Mouse (Mus musculus) frontal cortex, adult (tissue): Measurements from ENCODE around the gene Tcf25.
"Not testable (repeated sequence)": the region's sequence is repeated elsewhere in the genome, so short reads cannot be mapped to it uniquely, and the experiment has no call there.

Experiments used
- ATAC-seq: cut with Nextera tagmentation; 2 replicates; pipeline ENCODE4 v1.9.2; 2017; ENCODE audit warnings: mild to moderate bottlenecking, moderate library complexity, mixed read lengths; ENCODE audit not compliant: low TSS enrichment

Tcf25 gene

DNA sequence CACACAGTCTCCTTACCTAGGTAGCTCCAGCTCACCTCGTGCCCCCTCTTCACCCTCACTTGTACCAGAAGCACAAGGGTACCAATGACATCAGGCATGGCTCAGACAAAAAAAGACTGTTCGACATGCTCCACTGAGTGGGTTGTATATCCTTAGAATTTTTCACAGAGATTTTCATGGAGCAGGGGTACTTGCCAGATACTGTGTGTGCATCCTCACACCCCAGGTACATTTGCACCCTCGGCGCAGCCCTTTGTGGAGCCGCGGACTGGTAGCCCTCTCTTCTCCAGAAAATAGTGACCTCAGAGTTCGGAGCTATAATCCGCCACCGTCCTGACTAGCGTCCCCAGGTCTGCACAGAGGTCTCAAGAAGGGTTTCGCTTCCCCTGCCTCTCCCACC lies 37.2 kb downstream of the Tcf25 start:
- ATAC-seq = peak; percentile 8; the same call in 1 of the 2 replicates

DNA sequence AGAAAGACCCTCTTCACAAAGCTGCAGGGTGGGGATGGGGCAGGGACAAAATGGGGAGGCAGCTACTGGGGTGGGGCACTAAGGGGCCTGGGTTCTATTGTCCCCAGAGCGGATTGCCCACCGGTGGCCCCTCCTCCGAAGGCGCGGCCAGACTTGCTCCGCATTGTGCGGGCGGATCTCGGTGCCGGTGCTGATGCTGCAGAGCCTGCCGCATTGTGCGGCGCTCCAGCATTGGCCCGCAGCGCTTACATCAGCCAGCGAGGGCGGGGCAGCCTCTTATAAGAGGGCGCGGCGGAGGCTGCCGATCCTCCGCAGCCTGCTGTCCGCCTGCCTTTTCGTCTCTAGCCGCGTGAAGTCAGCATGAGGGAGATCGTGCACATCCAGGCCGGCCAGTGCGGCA lies 37.7 kb downstream of the Tcf25 start, which contains the start of gene Tubb3:
Tubb3 (plus strand) TSS at position 179 of the 400 bp plus-strand sequence.
- peak; percentile 72 for ATAC-seq

DNA sequence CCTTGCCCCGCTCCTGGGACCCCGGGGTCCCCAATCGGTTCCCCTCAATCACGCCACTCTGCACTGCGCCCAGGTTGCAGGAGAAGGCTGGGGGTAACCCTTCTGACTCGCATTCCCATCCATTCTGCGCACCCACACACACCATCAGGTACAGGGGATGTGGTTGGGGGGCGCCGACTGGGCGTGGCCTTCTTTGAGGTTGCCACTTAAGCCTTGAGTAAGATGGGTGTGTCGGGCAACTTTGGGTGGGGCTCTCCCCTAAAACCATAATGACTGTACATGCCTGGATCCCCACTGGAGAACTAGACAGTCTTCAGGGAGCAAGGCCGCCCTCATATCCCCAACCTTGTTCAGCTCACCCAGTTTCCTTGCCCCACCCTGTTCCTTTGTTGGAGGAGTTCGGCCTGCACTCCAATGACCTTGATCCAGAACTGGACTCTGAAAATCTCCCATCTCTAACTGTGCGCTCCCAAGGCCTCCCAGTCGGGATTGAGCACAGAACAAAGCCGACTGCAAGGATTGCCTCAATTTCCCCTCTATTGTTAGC lies 38.3 kb downstream of the Tcf25 start:
- 0 out of 2 replicates have a peak, but pooled peaks have one; percentile 3 for ATAC-seq

DNA sequence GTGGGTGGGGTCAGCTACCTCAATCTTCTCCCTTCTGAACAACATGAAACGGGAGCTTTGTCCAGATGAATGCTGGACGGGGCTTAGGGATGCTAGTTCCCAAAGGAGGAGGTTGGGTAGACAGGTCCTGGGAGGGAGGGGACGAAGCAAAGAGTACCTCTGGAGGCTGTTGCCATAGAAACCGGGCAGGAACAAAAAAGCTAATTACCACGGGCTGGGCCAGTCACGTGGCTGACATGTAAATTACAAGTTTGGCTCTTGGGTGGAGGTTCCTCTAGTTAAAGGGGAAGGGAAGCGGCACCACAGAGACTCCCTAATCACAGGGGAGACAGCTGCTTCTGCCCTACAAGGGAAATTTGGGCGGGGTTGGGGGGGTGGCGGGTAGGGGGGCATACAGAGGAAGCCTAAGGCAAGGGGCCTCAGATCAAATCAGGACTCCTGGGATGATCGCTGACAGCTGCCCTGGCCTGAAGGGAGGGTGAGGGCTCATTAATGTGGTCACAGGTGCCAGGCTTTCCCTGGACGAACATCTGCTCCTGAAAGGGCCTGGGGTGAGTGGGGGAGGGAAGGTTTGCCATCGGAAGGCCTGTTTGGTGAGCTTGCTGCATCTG lies 39.1 kb downstream of the Tcf25 start:
- peak; percentile 39 for ATAC-seq

DNA sequence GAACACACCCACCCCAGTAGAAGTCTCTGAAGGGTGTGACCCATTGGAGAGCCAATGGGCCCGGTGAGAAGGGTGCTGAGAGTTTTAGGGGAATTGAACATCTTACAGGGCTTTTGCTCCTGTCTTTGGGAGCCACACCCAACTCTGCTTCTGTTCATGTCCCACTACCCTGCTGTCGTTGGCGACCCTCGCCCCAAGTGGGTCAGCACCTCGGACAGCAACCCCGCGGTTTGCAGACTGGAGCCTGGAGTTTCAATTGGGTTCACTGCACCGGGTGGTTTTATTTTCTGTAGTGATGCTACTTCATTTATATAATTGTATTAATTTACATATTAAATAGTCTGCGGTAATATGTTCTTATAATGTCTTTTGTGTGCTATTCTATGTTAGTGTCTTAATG lies 40.7 kb downstream of the Tcf25 start:
- ATAC-seq = no peak

DNA sequence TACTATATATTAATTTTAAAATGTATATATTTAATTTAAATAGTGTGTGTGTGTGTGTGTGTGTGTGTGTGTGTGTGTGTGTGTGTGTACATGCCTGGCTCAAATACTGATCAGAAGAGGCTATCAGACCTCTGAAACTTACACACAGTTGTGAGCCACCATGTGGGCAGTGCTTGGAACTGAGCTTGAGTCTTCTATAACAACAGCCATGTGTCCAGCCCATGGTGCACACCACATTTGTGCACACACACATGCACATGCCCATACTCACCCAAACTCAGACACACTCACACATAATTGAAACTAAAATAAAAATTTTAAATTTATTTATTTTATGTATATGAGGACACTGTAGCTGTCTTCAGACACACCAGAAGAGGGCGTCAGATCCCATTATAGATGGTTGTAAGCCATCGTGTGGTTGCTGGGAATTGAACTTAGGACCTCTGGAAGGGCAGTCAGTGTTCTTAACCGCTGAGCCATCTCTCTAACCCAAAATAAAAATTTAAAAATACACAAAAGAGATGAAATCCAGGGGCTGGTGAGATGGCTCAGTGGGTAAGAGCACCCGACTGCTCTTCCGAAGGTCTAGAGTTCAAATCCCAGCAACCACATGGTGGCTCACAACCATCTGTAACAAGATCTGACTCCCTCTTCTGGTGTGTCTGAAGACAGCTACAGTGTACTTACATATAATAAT lies 41.6 kb downstream of the Tcf25 start:
- not testable (repeated sequence) for ATAC-seq

DNA sequence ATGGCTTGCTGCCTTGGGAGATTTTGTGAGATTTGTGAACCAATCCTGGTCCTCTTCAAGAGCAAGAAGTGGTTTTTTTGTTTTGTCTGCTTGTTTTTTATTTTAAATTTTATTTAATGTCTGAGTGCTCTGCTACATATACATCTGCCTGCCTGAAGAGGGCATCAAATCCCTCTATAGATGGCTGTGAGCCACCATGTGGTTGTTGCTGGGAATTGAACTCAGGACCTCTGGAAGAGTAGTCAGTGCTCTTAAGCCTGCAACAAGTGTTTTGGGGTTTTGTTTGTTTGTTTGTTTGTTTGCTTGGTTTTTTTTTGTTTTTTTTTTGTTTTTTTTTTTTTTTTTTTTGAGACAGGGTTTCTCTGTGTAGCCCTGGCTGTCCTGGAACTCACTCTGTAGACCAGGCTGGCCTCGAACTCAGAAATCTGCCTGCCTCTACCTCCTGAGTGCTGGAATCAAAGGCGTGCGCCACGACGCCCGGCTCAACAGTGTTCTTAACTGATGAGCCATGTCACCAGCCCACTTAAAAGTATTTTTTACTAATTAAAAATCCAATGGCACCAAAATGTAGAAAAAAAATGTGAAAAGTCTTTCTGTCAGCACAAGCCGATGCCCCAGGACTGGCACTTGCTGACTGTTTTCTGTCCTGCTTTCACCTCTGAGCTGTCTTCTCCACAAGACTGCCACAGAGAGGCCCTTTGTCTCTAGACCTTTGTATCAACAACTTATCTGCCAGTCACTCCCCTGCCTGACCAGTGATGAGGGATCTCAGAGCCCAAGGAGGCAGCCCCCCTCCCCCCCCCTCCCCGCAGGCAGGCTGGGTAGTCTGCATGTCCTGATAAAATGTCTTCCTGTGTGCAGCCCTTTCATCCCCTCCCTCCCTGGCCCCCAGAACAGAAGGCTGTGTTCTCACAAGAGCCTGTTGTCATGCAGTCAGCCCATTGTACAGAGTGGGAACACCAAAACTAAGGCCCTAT lies 42.7 kb downstream of the Tcf25 start:
- ATAC-seq = no peak

DNA sequence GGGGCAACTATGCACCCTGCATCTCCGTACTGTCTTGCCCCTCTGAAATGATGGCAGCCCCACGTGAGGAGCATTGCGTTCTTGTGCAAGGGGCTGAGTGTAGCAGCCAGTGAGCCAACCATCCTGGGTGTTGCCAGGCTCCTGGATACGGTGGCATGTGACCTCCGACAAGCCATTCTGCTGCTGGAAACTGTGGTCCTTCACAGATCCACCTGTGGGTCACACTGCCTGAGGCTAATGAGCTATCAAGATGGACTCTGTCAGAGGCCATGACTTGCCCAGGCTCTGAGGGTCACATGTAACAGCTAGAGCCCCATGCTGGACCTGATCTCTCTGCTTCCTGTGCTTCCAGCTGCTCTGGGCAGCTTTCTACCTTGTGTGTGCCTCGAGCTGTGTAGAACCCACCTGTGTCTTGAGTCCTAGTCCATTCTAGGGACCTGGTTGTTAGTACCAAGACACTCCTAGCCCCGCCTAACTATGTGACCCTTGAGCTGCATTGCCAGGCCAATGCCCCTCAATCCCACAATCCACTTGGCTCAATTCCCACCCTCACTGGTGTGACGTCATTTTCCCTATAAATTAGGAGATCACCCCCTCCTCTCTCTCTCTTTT lies 43.5 kb downstream of the Tcf25 start:
- no peak for ATAC-seq

DNA sequence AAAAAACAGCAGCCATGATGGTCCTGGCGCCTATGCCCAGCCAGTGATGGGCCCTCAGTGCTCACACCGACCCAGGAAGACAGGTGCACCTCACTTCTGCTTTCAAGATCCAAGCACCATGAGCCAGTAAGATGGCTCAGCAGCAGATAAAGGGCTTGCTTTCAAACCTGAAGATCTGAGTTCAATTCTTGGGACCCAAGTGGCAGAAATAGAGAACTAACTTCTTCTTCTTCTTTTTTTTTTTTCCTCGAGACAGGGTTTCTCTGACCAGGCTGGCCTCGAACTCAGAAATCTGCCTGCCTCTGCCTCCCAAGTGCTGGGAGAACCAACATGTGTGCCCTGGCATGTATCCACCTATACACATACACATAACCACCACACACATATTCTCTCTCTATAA lies 46.2 kb downstream of the Tcf25 start:
- ATAC-seq = no peak

DNA sequence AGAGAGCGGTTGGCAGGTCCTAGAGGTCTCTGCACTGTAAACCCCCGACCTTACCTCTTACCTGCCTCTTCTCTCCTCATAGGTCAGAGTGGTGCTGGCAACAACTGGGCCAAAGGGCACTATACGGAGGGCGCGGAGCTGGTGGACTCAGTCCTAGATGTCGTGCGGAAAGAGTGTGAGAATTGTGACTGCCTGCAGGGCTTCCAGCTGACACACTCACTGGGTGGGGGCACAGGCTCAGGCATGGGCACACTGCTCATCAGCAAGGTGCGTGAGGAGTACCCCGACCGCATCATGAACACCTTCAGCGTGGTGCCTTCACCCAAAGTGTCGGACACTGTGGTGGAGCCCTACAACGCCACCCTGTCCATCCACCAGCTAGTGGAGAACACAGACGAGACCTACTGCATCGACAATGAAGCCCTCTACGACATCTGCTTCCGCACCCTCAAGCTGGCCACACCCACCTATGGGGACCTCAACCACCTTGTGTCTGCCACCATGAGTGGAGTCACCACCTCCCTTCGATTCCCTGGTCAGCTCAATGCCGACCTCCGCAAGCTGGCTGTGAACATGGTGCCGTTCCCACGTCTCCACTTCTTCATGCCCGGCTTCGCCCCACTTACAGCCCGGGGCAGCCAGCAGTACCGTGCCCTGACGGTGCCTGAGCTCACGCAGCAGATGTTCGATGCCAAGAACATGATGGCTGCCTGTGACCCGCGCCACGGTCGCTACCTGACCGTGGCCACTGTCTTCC lies 47.1 kb downstream of the Tcf25 start:
- ATAC-seq = no peak

DNA sequence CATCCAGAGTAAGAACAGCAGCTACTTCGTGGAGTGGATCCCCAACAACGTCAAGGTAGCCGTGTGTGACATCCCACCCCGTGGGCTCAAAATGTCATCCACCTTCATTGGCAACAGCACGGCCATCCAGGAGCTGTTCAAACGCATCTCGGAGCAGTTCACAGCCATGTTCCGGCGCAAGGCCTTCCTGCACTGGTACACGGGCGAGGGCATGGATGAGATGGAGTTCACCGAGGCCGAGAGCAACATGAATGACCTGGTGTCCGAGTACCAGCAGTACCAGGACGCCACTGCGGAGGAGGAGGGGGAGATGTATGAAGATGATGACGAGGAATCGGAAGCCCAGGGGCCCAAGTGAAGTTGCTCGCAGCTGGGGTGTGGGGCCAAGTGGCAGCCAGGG lies 47.8 kb downstream of the Tcf25 start:
- ATAC-seq = no peak

DNA sequence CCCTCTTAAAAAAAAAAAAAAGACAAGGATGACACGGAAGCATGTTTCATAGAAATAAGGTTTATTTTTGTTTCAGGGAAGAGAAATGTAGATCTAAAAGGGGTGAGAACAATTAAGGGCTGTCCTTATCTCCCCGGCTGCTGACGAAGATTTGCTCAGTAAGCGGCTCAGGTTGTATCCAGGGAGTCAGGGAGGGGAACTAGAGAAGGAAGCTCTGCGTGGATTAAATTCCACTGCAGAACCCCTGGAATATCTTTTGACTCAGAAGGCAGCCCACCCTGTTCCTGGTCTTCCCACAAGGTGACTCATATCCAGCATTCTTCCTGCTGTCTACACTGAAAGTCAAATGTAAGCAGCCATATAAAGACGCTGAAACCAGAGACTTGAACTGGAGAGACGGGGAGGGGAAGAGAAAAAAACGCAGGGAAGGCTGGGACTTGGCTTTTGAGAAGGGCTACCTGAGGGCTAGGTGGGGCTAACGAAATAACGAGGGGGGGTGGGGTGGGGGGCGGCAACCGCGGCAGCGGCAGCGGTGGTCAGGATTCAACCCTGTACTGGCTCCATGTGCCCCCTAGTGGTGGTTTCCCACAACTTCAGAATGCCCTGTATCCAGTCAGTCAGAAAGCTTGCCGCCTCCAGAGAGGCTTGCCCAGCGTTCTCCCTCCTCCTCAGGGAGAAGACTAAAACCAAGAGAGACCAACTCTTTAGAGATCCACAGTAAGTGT lies 48.7 kb downstream of the Tcf25 start:
- ATAC-seq = peak; percentile 92

DNA sequence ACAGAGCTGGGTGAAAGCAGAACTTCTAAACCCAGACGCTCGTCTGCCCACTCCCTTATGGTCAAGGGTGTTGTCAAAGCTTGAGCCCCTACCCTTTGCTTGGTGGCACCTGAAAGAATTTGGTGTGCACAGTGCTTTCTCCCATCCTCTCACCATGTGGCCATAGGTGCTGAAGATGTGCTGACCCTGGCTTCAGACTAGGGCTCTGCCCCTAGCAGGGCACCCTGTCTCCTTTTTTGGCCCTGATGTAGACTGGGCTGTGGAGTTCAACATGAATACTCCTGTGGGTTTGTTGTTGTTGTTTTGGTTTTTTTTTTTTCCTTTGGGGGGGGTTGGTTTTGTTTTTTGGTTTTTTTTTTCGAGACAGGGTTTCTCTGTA lies 49.2 kb downstream of the Tcf25 start:
- no peak; the same call in 1 of the 2 replicates for ATAC-seq

DNA sequence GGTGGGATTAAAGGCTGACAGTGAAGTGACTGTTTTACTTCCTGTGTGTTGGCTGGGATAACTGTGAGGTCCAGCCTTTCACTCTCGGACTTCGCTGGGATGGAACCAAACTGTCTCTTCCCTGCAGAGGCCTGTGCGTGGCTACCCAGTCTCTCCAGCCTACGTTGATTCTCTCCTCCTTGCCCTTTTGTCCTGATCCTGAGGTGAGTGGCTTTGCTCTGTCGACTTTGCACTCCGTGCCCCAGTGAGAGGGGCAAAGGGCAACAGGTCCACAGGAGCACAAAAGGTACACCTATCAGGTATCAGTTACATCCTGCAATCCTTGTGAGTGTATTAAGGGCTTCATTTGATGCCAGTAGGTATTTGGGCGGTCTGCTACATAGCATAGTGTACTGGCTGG lies 49.9 kb downstream of the Tcf25 start, which contains the start of gene Def8:
Def8 (plus strand) TSS at position 87 of the 400 bp plus-strand sequence.
- no peak for ATAC-seq

DNA sequence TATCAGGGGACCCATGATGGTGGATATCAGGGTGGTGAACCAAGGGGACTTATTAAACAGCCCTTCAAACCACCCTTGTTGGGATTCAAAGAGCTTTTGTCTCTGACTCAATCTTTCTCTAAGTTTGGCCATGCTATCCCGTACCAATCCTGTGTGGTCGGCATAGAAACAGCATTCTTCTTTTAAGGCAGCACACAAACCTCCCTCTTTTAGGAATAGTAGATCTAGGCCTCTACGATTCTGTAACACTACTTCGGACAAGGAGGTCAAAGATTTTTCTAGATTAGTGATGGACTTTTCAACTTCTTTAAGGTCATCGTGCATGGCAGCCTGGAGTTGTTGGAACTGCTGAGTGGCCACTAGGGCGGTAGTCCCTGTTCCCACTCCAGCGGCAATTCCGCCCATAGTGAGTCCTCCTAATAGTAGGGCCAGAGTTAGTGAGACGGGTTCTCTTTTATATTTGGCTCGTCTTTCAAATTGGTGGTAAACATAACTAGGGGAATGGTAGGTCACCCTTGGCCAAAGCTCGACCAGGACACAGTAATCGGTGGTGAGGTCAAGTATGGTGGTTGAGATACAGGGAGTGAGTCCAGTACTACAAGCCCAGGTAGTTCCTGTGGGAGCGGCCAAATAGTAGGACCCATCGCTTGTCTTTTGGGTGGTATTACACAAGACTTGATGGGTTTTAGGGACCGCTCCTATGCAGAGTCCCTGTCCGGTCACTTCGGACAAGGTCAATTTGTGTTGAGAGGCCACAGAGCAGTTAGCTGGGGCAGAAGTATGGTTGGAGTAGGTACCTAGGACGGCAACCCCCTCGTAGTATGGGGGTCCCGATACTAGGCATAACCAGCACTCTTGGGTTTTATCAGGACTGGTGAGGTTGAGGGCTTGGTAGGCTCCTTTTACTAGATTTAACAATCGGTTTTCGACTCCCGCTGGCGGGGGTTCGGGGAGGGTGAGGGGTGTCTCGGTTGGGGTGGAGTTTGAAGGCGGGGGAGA lies 53.3 kb downstream of the Tcf25 start:
- no peak for ATAC-seq

DNA sequence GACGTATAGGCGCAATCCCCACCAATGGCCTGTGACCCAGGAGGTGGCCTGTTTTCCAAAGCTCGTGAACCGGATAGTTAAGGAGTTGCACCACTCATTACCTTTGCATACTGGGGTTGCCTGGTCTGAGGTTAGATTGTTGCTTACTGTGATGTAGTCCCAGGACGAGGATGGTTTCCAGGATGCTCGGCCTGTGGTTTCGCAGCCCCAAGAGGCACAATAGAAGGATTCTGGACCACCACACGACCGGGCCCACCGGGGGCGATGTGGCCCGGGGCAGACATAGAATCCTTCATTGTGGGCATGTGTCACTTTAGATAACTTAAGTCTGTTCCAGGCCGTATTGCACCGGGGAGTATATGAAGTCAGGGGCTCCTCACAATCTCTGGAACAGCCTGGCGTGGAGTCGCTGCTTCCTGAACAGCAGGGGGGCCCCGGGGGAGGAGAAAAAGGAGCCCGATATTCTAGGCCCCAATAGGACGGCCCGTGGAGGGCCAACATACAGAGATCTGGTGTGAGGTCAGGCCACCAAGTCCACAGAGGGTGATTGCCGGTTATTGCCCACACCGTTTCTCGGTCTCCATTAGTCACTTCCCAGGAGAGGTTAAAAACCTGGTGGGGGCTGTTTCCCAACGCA lies 54.2 kb downstream of the Tcf25 start:
- no peak for ATAC-seq

DNA sequence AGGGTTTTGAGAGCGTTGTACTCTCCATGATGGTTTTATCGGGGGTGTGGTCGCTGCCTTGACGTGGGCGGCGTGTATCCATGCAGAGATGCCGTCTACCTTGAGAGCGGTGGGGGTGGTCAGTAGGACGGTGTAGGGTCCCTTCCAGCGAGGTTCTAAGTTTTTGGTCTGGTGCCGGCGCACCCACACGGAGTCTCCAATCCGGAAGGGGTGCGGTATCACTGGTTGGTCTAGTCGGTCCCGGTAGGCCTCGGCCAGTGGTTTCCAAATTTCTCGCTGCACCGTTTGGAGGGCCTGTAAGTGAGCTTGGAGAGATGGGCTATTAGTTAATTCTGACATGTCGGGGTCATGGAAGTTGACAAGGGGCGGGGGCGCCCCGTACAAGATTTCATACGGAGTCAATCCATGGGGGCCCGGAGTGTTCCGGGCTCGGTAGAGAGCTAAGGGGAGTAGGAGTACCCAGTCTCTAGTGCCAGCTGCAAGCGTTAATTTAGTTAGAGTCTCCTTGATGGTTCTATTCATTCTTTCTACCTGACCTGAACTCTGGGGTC lies 54.9 kb downstream of the Tcf25 start:
- ATAC-seq = no peak
